Mouse (Mus musculus) T-helper 2 cell (primary cell): Measurements from ENCODE around the gene Sh2b1.

ENCODE experiments used
- in situ Hi-C: fragments of 300-600 bp; cut with MboI, MseI; formaldehyde crosslinking; loops from one replicate; pipeline ENCODE4 v1.15.1; 2025; ENCODE audit warnings: high pct_unique_total_duplicates

Sh2b1 gene

GRCm38 (mm10) chr7:126421756-126422155, 53.5 kb downstream of the Sh2b1 start:
- in situ Hi-C loops, result no loop called here

GRCm38 (mm10) chr7:126418496-126418895, 56.7 kb downstream of the Sh2b1 start:
- in situ Hi-C loops, result no loop called here

GRCm38 (mm10) chr7:126417606-126418005, 57.6 kb downstream of the Sh2b1 start:
- in situ Hi-C loops, result no loop called here

- in situ Hi-C loops, result no loop called here
Measured at GRCm38 (mm10) chr7:126417045-126417444, 58.2 kb downstream of the Sh2b1 start.
